Mouse (Mus musculus) Patski (cell line): ENCODE data around the gene Lmbr1l. TPM values are rescaled to one million over a fixed set of nuclear protein-coding genes. Genes with fewer than 3 reads are reported as not detected.

Experiments used
- ATAC-seq: fragments of 100-300 bp; one replicate; pipeline ENCODE4 v1.8.0; 2021
- CTCF ChIA-PET: fragments of 350-600 bp; sonication (Branson Sonifier 250); formaldehyde crosslinking; loops from one replicate; lab custom pipeline; 2022; ENCODE audit warnings: inconsistent platforms; lab: Charles Lee
- POLR2A ChIA-PET: fragments of 350-600 bp; sonication (Branson Sonifier 250); formaldehyde crosslinking; loops from one replicate; lab custom pipeline; 2022; ENCODE audit warnings: antibody characterized with exemption, inconsistent platforms; lab: Charles Lee
- DNase-seq: peaks from one replicate; pipeline ENCODE4 v3.0.0-alpha.2; 2011; ENCODE audit warnings: low read depth, low spot score
- H3K27me3 ChIP-seq: fragments of 371-371 bp; one replicate; pipeline ENCODE4 v1.5.1; 2021
- CTCF ChIP-seq: fragments of 100-300 bp; IDR thresholded peaks from one replicate; pipeline ENCODE4 v1.5.1; 2021
- in situ Hi-C: fragments of 300-500 bp; cut with MboI; formaldehyde crosslinking; loops from 3 replicates; pipeline ENCODE4 v1.11.1; 2018; ENCODE audit warnings: low pct_unique_long_range_greater_than_20kb, mixed read lengths
- polyA plus RNA-seq: library from polyadenylated mRNA; unstranded; gene quantifications from one replicate; pipeline ENCODE4 v1.2.3, GENCODE M21; 2021

Gene Lmbr1l
- polyA plus RNA-seq = 26.9 TPM

GRCm38 (mm10) chr15:98917538-98918498 is at the start of gene Lmbr1l:
TSS of gene Lmbr1l (minus strand) at chr15:98918231.
- TF ChIP-seq CTCF = no peak
- in situ Hi-C loops = no loop called here
- DNase-seq (peak; percentile 96), ATAC-seq (peak; percentile 95)
- POLR2A ChIA-PET = interaction anchor here (1.0 to 2.1 kb wide), 3 partner anchors 16 to 46 kb away, joined by 3 to 7 read pairs (median 3); partner anchors contain the start of genes Kmt2d and Tuba1b
- CTCF ChIA-PET = no interaction called here
- no peaks in the 10 kb centered on the region for H3K27me3 ChIP-seq

DNA sequence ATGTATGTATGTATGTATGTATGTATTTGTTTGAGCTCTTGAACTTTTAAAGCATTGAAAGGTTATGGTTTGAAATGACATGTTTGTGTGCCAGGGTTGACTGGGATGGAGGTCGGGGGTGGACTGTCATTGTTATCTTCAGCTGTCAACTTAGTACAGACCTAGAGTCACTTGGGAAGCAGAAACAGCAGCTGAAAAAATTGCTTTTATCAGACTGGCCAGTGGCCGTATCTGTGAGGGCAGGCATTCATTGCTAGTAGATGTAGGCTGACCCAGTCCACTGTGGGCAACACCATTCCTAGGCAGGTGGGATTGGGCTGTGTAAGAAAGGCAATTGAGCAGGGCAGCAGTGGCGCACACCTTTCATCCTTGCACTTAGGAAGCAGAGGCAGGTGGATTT is 41.5 kb upstream of the Lmbr1l start:
- ATAC-seq (no peak), DNase-seq (no peak)
- POLR2A ChIA-PET = interaction anchor here (1.0 kb wide), 1 partner anchor 33 kb away, joined by 3 read pairs; no protein-coding TSS in a partner anchor
- H3K27me3 ChIP-seq = no peaks in the 10 kb centered on the region
- in situ Hi-C loops = no loop called here
- CTCF ChIA-PET = no interaction called here
- TF ChIP-seq CTCF = no peak

DNA sequence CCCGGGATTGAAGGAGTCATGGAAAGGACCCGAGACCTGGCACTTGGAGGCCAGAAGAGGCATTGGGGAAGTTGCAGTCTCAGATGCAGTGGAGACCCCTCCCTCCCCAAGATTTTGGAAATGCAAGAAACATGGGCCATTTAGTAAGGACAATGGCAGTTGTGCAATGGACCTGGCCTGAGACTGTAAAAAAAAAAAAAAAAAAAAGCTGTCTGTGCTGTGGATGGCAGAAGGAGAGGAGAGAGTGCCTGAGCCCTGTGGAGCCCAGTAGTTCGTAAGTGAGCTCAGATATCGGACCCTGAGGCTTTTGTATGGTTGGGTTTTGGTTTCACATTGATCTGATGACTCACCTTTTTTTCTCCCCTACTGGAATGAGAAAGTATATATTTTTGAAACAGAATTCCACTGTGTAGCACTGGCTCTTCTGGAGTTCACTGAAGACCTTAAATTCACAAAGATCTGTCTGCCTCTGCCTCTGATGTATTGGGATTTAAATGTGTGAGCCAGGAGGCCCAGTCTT is 40.9 kb upstream of the Lmbr1l start:
- no peaks in the 10 kb centered on the region for H3K27me3 ChIP-seq
- POLR2A ChIA-PET = interaction anchor here (1.0 kb wide), 1 partner anchor 34 kb away, joined by 3 read pairs; no protein-coding TSS in a partner anchor
- no peak for TF ChIP-seq CTCF
- in situ Hi-C loops = no loop called here
- DNase-seq = no peak
- CTCF ChIA-PET = no interaction called here
- ATAC-seq = no peak

DNA sequence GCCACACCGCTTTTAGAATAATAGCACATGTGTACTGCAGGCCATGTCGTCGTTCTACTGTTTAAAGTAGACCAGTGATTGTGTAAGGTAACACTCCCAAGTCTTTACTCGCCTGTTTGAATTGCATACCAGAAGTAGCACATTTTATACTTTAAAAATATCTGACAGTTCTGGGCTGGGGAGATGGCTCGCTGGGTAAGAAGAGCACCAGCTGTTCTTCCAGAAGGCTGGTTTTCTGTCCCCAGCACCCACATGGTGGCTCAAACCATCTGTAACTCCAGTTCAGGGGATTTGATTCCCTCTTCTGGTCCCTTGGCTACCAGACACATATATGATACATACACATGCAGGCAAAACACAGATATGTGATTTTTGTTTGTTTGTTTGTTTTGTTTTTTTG is 39.4 kb upstream of the Lmbr1l start:
- in situ Hi-C loops = no loop called here
- TF ChIP-seq CTCF = no peak
- POLR2A ChIA-PET = no interaction called here

DNA sequence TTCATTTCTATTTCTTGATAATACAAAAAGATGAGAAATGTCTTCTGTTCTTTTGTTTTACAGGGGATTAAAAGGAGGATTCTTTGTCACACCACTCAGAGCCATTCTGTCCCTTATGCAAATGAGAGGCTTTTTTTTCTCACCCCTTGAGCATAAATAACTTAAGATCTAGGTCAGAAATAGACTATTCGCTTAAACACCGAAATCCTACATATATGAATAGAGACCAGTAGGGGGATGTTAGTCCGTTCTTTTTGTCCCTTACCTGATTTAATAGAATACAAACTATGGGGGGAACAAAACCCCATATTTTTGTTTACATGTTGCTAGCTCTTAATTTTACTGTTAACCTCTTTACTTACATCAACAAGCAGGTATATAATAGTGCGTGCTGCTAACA is 38.0 kb upstream of the Lmbr1l start:
- in situ Hi-C loops = no loop called here
- CTCF ChIA-PET = interaction anchor here (0.7 to 5.3 kb wide), 3 partner anchors 14 to 37 kb away, joined by 3 to 40 read pairs (median 9); no protein-coding TSS in a partner anchor
- DNase-seq = no peak
- TF ChIP-seq CTCF = no peak
- no peaks in the 10 kb centered on the region for H3K27me3 ChIP-seq
- no peak for ATAC-seq
- POLR2A ChIA-PET = interaction anchor here (1.5 kb wide), 1 partner anchor 34 kb away, joined by 7 read pairs; no protein-coding TSS in a partner anchor

More for the DNA sequence above, 39.4 kb upstream of the Lmbr1l start:
- DNase-seq (no peak), ATAC-seq (no peak)
- H3K27me3 ChIP-seq = no peaks in the 10 kb centered on the region
- CTCF ChIA-PET = no interaction called here

DNA sequence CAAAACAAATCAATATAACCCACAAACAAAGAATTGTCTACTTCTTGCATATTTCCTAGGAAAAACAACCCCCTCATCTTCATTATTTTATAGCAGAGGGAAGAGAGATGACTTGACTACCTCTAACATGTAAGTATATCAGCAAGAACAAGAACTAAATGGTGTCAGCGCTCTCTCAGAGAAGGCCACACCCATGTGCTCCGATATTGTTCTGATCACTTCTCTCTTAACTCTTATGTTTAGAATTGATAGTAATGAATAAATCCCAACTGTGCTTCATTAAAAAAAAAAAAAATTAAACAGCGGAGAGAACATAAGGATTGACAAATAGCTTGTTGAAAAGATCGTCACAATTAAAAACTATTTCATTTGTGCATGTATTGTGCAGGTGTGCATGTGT is 37.3 kb upstream of the Lmbr1l start:
- in situ Hi-C loops = no loop called here
- ATAC-seq (no peak), DNase-seq (no peak)
- ChIA-PET POLR2A (interaction anchor here (2.0 to 4.3 kb wide), 3 partner anchors 18 to 38 kb away, joined by 4 to 38 read pairs (median 8); no protein-coding TSS in a partner anchor), CTCF (interaction anchor here (2.2 to 5.3 kb wide), 3 partner anchors 15 to 32 kb away, joined by 9 to 40 read pairs (median 10); no protein-coding TSS in a partner anchor)
- no peaks in the 10 kb centered on the region for H3K27me3 ChIP-seq
- TF ChIP-seq CTCF = no peak

GRCm38 (mm10) chr15:98954425-98955253 is 36.6 kb upstream of the Lmbr1l start:
- no peaks in the 10 kb centered on the region for H3K27me3 ChIP-seq
- in situ Hi-C loops = no loop called here
- CTCF ChIA-PET = interaction anchor here (1.3 to 5.3 kb wide), 6 partner anchors 13 to 39 kb away, joined by 3 to 40 read pairs (median 10); no protein-coding TSS in a partner anchor
- DNase-seq (no peak), ATAC-seq (no peak)
- POLR2A ChIA-PET = interaction anchor here (0.9 to 4.3 kb wide), 9 partner anchors 15 to 78 kb away, joined by 3 to 38 read pairs (median 5); partner anchors contain the start of gene Tuba1b
- no peak for TF ChIP-seq CTCF

- CTCF ChIA-PET = interaction anchor here (1.3 to 5.3 kb wide), 8 partner anchors 13 to 40 kb away, joined by 3 to 40 read pairs (median 10); partner anchors contain the start of gene Tuba1b
- POLR2A ChIA-PET = interaction anchor here (0.9 to 4.3 kb wide), 13 partner anchors 11 to 81 kb away, joined by 3 to 38 read pairs (median 5); partner anchors contain the start of genes Tuba1b and Tuba1c
- in situ Hi-C loops = no loop called here
Observed at GRCm38 (mm10) chr15:98953401-98954356, 35.6 kb upstream of the Lmbr1l start, which contains the start of the genes Gm49450 and Tuba1a. TSS of gene Gm49450 (minus strand) at chr15:98953551. TSS of gene Tuba1a (minus strand) at chr15:98953703.

More at GRCm38 (mm10) chr15:98953401-98954356, 35.6 kb upstream of the Lmbr1l start, which contains the start of the genes Gm49450 and Tuba1a:
- no peak for DNase-seq
- no peak for TF ChIP-seq CTCF
- ATAC-seq = peak; percentile 89
- no peaks in the 10 kb centered on the region for H3K27me3 ChIP-seq
